Mouse (Mus musculus) heart, postnatal 0 days (tissue): ENCODE data around the gene Fam234b.

Experiments
- CTCF ChIP-seq: IDR thresholded peaks from 2 replicates; pipeline ENCODE4 v1.5.1; 2016; ENCODE audit warnings: antibody characterized with exemption, control low read depth, low read depth
- EP300 ChIP-seq: IDR thresholded peaks from 2 replicates; pipeline ENCODE4 v1.6.1; 2016; ENCODE audit warnings: antibody characterized with exemption, low read depth

DNA sequence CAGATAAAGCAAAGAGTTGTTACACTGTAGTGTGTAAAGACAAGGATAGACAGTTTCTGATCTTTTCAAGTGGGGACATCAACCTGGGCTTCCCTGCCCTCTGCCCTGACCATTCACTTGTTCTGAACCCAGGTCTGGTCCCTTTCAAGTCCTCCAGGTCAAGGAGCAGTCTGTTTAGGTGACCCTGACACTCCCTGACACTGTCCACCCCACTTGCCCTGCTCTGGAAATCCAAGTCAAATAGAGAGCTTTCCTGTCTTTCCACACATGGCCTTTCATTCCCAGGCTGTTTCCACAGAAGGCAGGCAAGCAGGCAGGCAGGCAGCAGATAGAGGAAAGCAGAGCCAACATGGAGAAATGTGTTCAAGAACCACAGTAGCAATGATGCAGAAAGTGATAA is 70.6 kb downstream of the Fam234b start:
- TF ChIP-seq CTCF (no peak), EP300 (no peak)
